Mouse (Mus musculus) heart, adult 2 months (tissue): ENCODE measurements around the gene Zfand4.

Source experiments
- CTCF ChIP-seq: fragments of 200-600 bp; IDR thresholded peaks from 2 replicates; pipeline ENCODE4 v1.8.1; 2022; ENCODE audit warnings: antibody characterized with exemption, mild to moderate bottlenecking, moderate library complexity
- EP300 ChIP-seq: fragments of 200-500 bp; IDR thresholded peaks from 2 replicates; pipeline ENCODE4 v1.6.1; 2011; ENCODE audit warnings: low read depth, low read length, control low read depth; ENCODE audit not compliant: insufficient read depth
- POLR2A ChIP-seq: fragments of 200-500 bp; IDR thresholded peaks from 2 replicates; pipeline ENCODE4 v1.6.1; 2011; ENCODE audit warnings: mild to moderate bottlenecking, low read depth, low read length, control low read depth; ENCODE audit not compliant: insufficient read depth

DNA sequence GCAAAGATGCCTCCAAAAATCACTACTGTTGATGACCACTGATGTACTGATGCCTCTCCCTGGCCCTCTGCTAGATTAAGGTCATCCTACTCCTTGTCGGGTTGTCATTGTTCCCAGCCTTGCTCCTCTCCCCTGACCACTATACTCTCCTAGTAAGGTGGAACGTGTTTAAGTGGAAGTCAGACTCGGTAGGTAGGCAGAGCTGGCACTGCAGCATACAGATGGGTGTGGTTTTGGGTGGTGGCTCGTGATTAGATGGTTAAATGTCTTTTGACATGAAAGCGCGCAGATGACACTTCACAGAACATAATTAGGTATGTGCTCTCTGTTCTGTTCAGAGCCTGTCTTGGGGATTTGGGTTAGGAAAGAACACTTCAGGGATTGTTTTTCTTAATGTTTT lies 86.6 kb downstream of the Zfand4 start:
- no peak for TF ChIP-seq EP300
- no peak for TF ChIP-seq CTCF
- TF ChIP-seq POLR2A = no peak
